Mouse (Mus musculus) stomach, postnatal 0 days (tissue): ENCODE results near the gene Lancl3. TPM values are rescaled to one million over a fixed set of nuclear protein-coding genes. Genes with fewer than 3 reads are reported as not detected.

ENCODE experiments used
- ATAC-seq: fragments of 200-750 bp; cut with Nextera tagmentation; 2 replicates; pipeline ENCODE4 v1.8.0; 2017; ENCODE audit not compliant: low FRiP score, low TSS enrichment
- DNase-seq: peaks from one replicate; pipeline ENCODE4 v3.0.0-alpha.2; 2016; ENCODE audit warnings: low spot score
- H3K27ac ChIP-seq: fragments of 300-500 bp; sonication (generic); replicated peaks from 2 replicates; pipeline ENCODE4 v1.5.1; 2014; ENCODE audit warnings: mild to moderate bottlenecking, control low read depth
- H3K27me3 ChIP-seq: fragments of 300-500 bp; sonication (generic); 2 replicates; pipeline ENCODE4 v1.6.1; 2014; ENCODE audit warnings: low read length; ENCODE audit not compliant: control insufficient read depth, insufficient read depth
- H3K36me3 ChIP-seq: fragments of 300-500 bp; sonication (generic); 2 replicates; pipeline ENCODE4 v1.6.1; 2014; ENCODE audit warnings: low read length, mixed read lengths; ENCODE audit not compliant: control insufficient read depth, insufficient read depth
- H3K4me1 ChIP-seq: fragments of 300-500 bp; sonication (generic); replicated peaks from 2 replicates; pipeline ENCODE4 v1.6.1; 2014; ENCODE audit warnings: antibody characterized with exemption; ENCODE audit not compliant: control insufficient read depth, insufficient read depth
- H3K4me2 ChIP-seq: fragments of 300-500 bp; sonication (generic); replicated peaks from 2 replicates; pipeline ENCODE4 v1.6.1; 2014; ENCODE audit warnings: low read depth, mild to moderate bottlenecking, control low read depth, moderate library complexity
- H3K4me3 ChIP-seq: fragments of 300-500 bp; sonication (generic); 2 replicates; pipeline ENCODE4 v1.5.1; 2014; ENCODE audit warnings: low read depth, low read length, control low read depth
- H3K9ac ChIP-seq: fragments of 300-500 bp; sonication (generic); 2 replicates; pipeline ENCODE4 v1.6.1; 2014; ENCODE audit warnings: mild to moderate bottlenecking, low read length, control low read depth, mixed read lengths
- H3K9me3 ChIP-seq: fragments of 300-500 bp; sonication (generic); 2 replicates; pipeline ENCODE4 v1.6.1; 2016; ENCODE audit warnings: low read length; ENCODE audit not compliant: control insufficient read depth
- CTCF ChIP-seq: IDR thresholded peaks from 2 replicates; pipeline ENCODE4 v1.5.1; 2016; ENCODE audit warnings: antibody characterized with exemption, low read depth, mild to moderate bottlenecking, moderate library complexity
- EP300 ChIP-seq: optimal IDR thresholded peaks from 2 replicates; pipeline ENCODE3; 2016; ENCODE audit warnings: antibody characterized with exemption
- WGBS: fragments of 180-500 bp; shearing (Covaris S2); extraction: QIAGEN DNeasy Blood & Tissue Kit; methylation state at CpG from one replicate; pipeline ENCODE4 v1.1.7; 2014; 5-methylcytosine and 5-hydroxymethylcytosine counted together
- polyA plus RNA-seq: library from polyadenylated mRNA; unstranded; fragments of >200 nt; fragmentation: Nextera tagmentation; extraction: Ambion mirVana; gene quantifications from 2 replicates; pipeline ENCODE4 v1.2.1, GENCODE M21; 2015

The Lancl3 gene
- polyA plus RNA-seq, 1 experiment from 2014 or later = 0.61 TPM

DNA sequence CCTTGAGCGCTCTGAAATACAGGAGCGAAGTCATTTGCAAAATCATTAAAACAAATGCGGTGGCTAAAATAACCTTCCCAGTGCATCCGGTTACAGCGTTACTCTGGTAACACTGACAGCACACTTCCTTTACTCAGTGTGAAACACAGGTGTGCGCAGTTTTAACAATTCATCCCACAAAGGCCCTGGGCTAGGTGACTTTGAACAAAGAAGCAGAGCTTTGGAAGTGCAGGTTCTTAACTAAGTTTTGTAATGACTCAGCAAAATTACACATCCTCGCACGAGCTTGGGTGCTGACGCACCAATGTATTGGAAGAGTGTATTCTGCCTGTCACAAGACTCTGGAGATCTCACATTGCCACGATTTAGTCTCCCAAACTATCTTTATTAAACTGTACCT, 54.3 kb downstream of the Lancl3 start:
- no peak for TF ChIP-seq EP300
- no peak for TF ChIP-seq CTCF
- Histone ChIP-seq H3K36me3 (no peaks in the 10 kb centered on the region), H3K9me3 (no peaks in the 10 kb centered on the region), H3K4me3 (no peak overlapping the region), H3K9ac (no peak overlapping the region), H3K27me3 (no peaks in the 10 kb centered on the region), H3K4me1 (no peaks in the 10 kb centered on the region), H3K27ac (no peak overlapping the region), H3K4me2 (no peak overlapping the region)
- ATAC-seq (no peak), DNase-seq (no peak)
- 74% methylated on average over 10 of the region's 10 CpGs for WGBS

DNA sequence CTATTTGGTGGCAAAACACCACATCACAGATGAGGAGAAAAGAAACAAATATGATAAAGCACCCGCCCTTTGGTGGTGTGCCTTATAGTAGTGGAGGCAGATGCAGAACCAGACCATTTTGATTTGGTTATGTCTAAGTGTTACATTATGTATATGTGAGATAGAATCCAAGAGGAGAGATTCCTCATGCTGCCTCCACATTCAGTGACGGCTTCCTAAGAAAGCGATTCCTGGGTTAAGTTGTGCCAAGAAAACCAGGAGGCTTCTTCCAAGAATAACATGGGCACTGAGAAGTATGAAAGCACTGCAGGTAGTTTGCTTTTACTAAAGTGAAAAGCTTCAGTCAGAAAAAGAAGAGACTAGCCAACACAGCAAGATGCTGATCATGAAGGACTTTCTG, 55.2 kb downstream of the Lancl3 start:
- DNase-seq = no peak
- Histone ChIP-seq H3K4me1 (no peaks in the 10 kb centered on the region), H3K36me3 (no peaks in the 10 kb centered on the region), H3K9me3 (no peaks in the 10 kb centered on the region), H3K4me2 (no peak overlapping the region), H3K27me3 (no peaks in the 10 kb centered on the region), H3K27ac (no peak overlapping the region), H3K4me3 (no peak overlapping the region), H3K9ac (no peak overlapping the region)
- no peak for ATAC-seq
- 78% methylated on average over 3 of the region's 3 CpGs for WGBS
- TF ChIP-seq EP300 (no peak), CTCF (no peak)

GRCm38 (mm10) chrX:9256766-9257165, 57.1 kb downstream of the Lancl3 start, which contains the start of gene Gm14862:
Gene Gm14862 (minus strand): TSS chrX:9256899.
- DNase-seq = no peak
- no peaks in the 10 kb centered on the region for H3K36me3 ChIP-seq
- WGBS = 77% methylated on average over 5 of the region's 5 CpGs
- TF ChIP-seq CTCF (no peak), EP300 (no peak)
- no peak for ATAC-seq
- H3K27ac ChIP-seq = no peak within 1 kb of the TSS
- no peak within 1 kb of the TSS for H3K9ac ChIP-seq
- H3K4me3 ChIP-seq = no peak within 1 kb of the TSS
- H3K9me3 ChIP-seq = no peaks in the 10 kb centered on the region
- no peaks in the 10 kb centered on the region for H3K4me1 ChIP-seq
- no peaks in the 10 kb centered on the region for H3K27me3 ChIP-seq
- H3K4me2 ChIP-seq = no peak within 1 kb of the TSS

- Histone ChIP-seq H3K4me2 (no peak overlapping the region), H3K36me3 (no peaks in the 10 kb centered on the region), H3K27me3 (no peaks in the 10 kb centered on the region), H3K9ac (no peak overlapping the region), H3K27ac (no peak overlapping the region), H3K4me3 (no peak overlapping the region), H3K9me3 (no peaks in the 10 kb centered on the region), H3K4me1 (no peaks in the 10 kb centered on the region)
- WGBS = 73% methylated on average over 7 of the region's 7 CpGs
- ATAC-seq (no peak), DNase-seq (no peak)
- no peak for TF ChIP-seq EP300
- TF ChIP-seq CTCF = no peak
These were observed 58.1 kb downstream of the Lancl3 start for GRCm38 (mm10) chrX:9257831-9258230.

- WGBS = 89% methylated on average over 1 of the region's 1 CpGs
- no peak for ATAC-seq
- no peak overlapping the region for H3K4me3 ChIP-seq
These were observed 59.6 kb downstream of the Lancl3 start for GRCm38 (mm10) chrX:9259267-9259666.

DNA sequence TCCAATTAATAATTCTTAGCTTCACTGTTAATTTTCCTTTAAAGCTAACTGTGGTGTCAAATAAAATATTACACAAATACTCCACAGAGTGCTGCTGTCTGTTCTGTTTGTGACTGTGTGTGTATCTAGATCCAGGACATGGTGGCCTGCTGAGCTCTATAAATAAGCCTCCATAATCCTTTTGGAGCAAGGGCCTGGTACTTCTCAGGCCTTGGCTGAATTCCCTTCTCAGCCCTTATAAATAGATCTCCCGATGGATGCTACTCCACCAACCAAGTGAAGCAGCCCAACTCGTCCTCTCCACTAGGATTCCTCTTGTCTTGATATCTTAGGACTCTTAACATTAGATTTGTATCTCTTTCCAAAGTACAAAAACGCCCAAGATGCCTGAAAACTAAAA, 71.4 kb downstream of the Lancl3 start:
- DNase-seq (no peak), ATAC-seq (no peak)
- H3K4me1 ChIP-seq = no peaks in the 10 kb centered on the region
- TF ChIP-seq CTCF (no peak), EP300 (no peak)
- H3K4me2 ChIP-seq = no peak overlapping the region
- no peaks in the 10 kb centered on the region for H3K36me3 ChIP-seq
- H3K27ac ChIP-seq = 0 out of 2 replicates have a peak overlapping the region, but pooled peaks have one; percentile 13
- no peaks in the 10 kb centered on the region for H3K27me3 ChIP-seq
- H3K9me3 ChIP-seq = no peaks in the 10 kb centered on the region
- no peak overlapping the region for H3K9ac ChIP-seq
- no peak overlapping the region for H3K4me3 ChIP-seq
- WGBS = 42% methylated on average over 3 of the region's 3 CpGs

More at GRCm38 (mm10) chrX:9259267-9259666, 59.6 kb downstream of the Lancl3 start:
- H3K36me3 ChIP-seq = no peaks in the 10 kb centered on the region
- no peak overlapping the region for H3K4me2 ChIP-seq
- no peaks in the 10 kb centered on the region for H3K27me3 ChIP-seq
- no peak for DNase-seq
- TF ChIP-seq EP300 (no peak), CTCF (no peak)
- no peak overlapping the region for H3K9ac ChIP-seq
- no peaks in the 10 kb centered on the region for H3K4me1 ChIP-seq
- no peak overlapping the region for H3K27ac ChIP-seq
- H3K9me3 ChIP-seq = no peaks in the 10 kb centered on the region
